Mouse (Mus musculus) embryonic facial prominence, embryonic 14.5 days (tissue): ENCODE measurements around the gene Gm44511. TPM values are rescaled to one million over a fixed set of nuclear protein-coding genes. Genes with fewer than 3 reads are reported as not detected.
"Not testable (repeated sequence)": the region's sequence is repeated elsewhere in the genome, so short reads cannot be mapped to it uniquely, and the experiment has no call there.

Experiments used
- ATAC-seq: fragments of 200-750 bp; cut with Nextera tagmentation; 2 replicates; pipeline ENCODE4 v1.8.0; 2017; ENCODE audit warnings: low read depth, moderate number of reproducible peaks, moderate TSS enrichment
- DNase-seq: peaks from one replicate; pipeline ENCODE4 v3.0.0-alpha.2; 2015; ENCODE audit warnings: low spot score
- H3K27ac ChIP-seq: fragments of 300-500 bp; sonication (generic); replicated peaks from 2 replicates; pipeline ENCODE4 v1.5.1; 2014; ENCODE audit warnings: low read depth, mild to moderate bottlenecking, low read length, moderate library complexity
- H3K27me3 ChIP-seq: fragments of 300-500 bp; sonication (generic); replicated peaks from 2 replicates; pipeline ENCODE4 v1.6.1; 2014; ENCODE audit warnings: low read length; ENCODE audit not compliant: control insufficient read depth, insufficient read depth
- H3K36me3 ChIP-seq: fragments of 300-500 bp; sonication (generic); 2 replicates; pipeline ENCODE4 v1.6.1; 2014; ENCODE audit warnings: low read length, mixed read lengths; ENCODE audit not compliant: control insufficient read depth, insufficient read depth
- H3K4me1 ChIP-seq: fragments of 300-500 bp; sonication (generic); 2 replicates; pipeline ENCODE4 v1.6.1; 2014; ENCODE audit warnings: antibody characterized with exemption, low read length; ENCODE audit not compliant: control insufficient read depth, insufficient read depth
- H3K4me2 ChIP-seq: fragments of 300-500 bp; sonication (generic); 2 replicates; pipeline ENCODE4 v1.6.1; 2014; ENCODE audit warnings: low read depth, mild to moderate bottlenecking, low read length, moderate library complexity, mixed read lengths
- H3K4me3 ChIP-seq: fragments of 300-500 bp; sonication (generic); 2 replicates; pipeline ENCODE4 v1.5.1; 2014; ENCODE audit warnings: low read depth, mild to moderate bottlenecking, low read length
- H3K9ac ChIP-seq: fragments of 300-500 bp; sonication (generic); 2 replicates; pipeline ENCODE4 v1.6.1; 2014; ENCODE audit warnings: low read depth, mild to moderate bottlenecking, low read length, moderate library complexity, mixed read lengths
- H3K9me3 ChIP-seq: fragments of 300-500 bp; sonication (generic); 2 replicates; pipeline ENCODE4 v1.6.1; 2016; ENCODE audit warnings: low read length; ENCODE audit not compliant: control insufficient read depth
- WGBS: fragments of 180-500 bp; shearing (Covaris S2); extraction: QIAGEN DNeasy Blood & Tissue Kit; methylation state at CpG from one replicate; pipeline ENCODE4 v1.1.7; 2014; 5-methylcytosine and 5-hydroxymethylcytosine counted together
- polyA plus RNA-seq: library from polyadenylated mRNA; unstranded; fragments of >200 nt; fragmentation: Nextera tagmentation; extraction: Ambion mirVana; gene quantifications from 2 replicates; pipeline ENCODE4 v1.2.1, GENCODE M21; 2014

Gene Gm44511
- polyA plus RNA-seq, 1 experiment from 2014 or later = 0.42 TPM

GRCm38 (mm10) chr6:128799144-128799895 lies 26.8 kb downstream of the Gm44511 start:
- Histone ChIP-seq H3K4me2 (peak overlapping the region; percentile 56), H3K9ac (peak overlapping the region; percentile 75), H3K4me3 (peak overlapping the region; percentile 61), H3K27ac (peak overlapping the region; percentile 91)
- H3K9me3 ChIP-seq, H3K36me3 ChIP-seq, H3K4me1 ChIP-seq, H3K27me3 ChIP-seq: not testable (repeated sequence)
- peak; percentile 67 for ATAC-seq
- DNase-seq = peak; percentile 88
- 1% methylated on average over 49 of the region's 49 CpGs for WGBS

GRCm38 (mm10) chr6:128798772-128799143 lies 27.4 kb downstream of the Gm44511 start:
- WGBS = under 1% methylated on average over 20 of the region's 20 CpGs
- not testable (repeated sequence) for H3K36me3 ChIP-seq, H3K9me3 ChIP-seq, H3K4me1 ChIP-seq, H3K27me3 ChIP-seq
- H3K9ac ChIP-seq = peak overlapping the region; percentile 75
- DNase-seq (peak; percentile 79), ATAC-seq (peak; percentile 43)
- peak overlapping the region; percentile 58 for H3K4me2 ChIP-seq
- peak overlapping the region; percentile 91 for H3K27ac ChIP-seq
- peak overlapping the region; percentile 61 for H3K4me3 ChIP-seq

GRCm38 (mm10) chr6:128797936-128798771 lies 28.0 kb downstream of the Gm44511 start:
- H3K36me3 ChIP-seq = no peaks in the 10 kb centered on the region
- peaks cover 3% of the 10 kb centered on the region; the same call in 1 of the 2 replicates for H3K4me1 ChIP-seq
- no peaks in the 10 kb centered on the region for H3K9me3 ChIP-seq
- ATAC-seq (no peak), DNase-seq (peak; percentile 40)
- H3K27me3 ChIP-seq = no peaks in the 10 kb centered on the region
- H3K4me3 ChIP-seq = peak overlapping the region; percentile 61
- peak overlapping the region; percentile 58 for H3K4me2 ChIP-seq
- WGBS = 13% methylated on average over 15 of the region's 15 CpGs
- peak overlapping the region; percentile 75 for H3K9ac ChIP-seq
- H3K27ac ChIP-seq = 0 out of 2 replicates have a peak overlapping the region, but pooled peaks have one; percentile 40

- Histone ChIP-seq H3K9me3 (no peaks in the 10 kb centered on the region), H3K27me3 (no peaks in the 10 kb centered on the region), H3K4me1 (peaks cover 3% of the 10 kb centered on the region; the same call in 1 of the 2 replicates), H3K9ac (no peak overlapping the region), H3K36me3 (no peaks in the 10 kb centered on the region), H3K27ac (no peak overlapping the region), H3K4me3 (no peak overlapping the region), H3K4me2 (peak overlapping the region; percentile 58)
- 73% methylated on average over 12 of the region's 12 CpGs for WGBS
- DNase-seq = no peak
- no peak for ATAC-seq
These were observed 28.8 kb downstream of the Gm44511 start for GRCm38 (mm10) chr6:128797185-128797905.

- H3K27ac ChIP-seq = no peak overlapping the region
- no peaks in the 10 kb centered on the region for H3K9me3 ChIP-seq
- peaks cover 3% of the 10 kb centered on the region; the same call in 1 of the 2 replicates for H3K4me1 ChIP-seq
- 71% methylated on average over 8 of the region's 8 CpGs for WGBS
- no peak overlapping the region for H3K9ac ChIP-seq
- DNase-seq = no peak
- H3K4me2 ChIP-seq = no peak overlapping the region
- no peaks in the 10 kb centered on the region for H3K36me3 ChIP-seq
- no peak overlapping the region for H3K4me3 ChIP-seq
- ATAC-seq = no peak
- H3K27me3 ChIP-seq = no peaks in the 10 kb centered on the region
These were observed 29.7 kb downstream of the Gm44511 start for GRCm38 (mm10) chr6:128796321-128796955.

GRCm38 (mm10) chr6:128793734-128794133 lies 32.4 kb downstream of the Gm44511 start:
- WGBS = 50% methylated on average over 6 of the region's 6 CpGs
- Histone ChIP-seq H3K9ac (no peak overlapping the region), H3K9me3 (no peaks in the 10 kb centered on the region), H3K27me3 (no peaks in the 10 kb centered on the region), H3K27ac (no peak overlapping the region), H3K4me2 (no peak overlapping the region), H3K4me3 (no peak overlapping the region), H3K4me1 (no peaks in the 10 kb centered on the region), H3K36me3 (no peaks in the 10 kb centered on the region)
- DNase-seq = no peak
- ATAC-seq = no peak

- H3K9ac ChIP-seq, H3K27me3 ChIP-seq, DNase-seq, H3K27ac ChIP-seq, H3K4me3 ChIP-seq, H3K36me3 ChIP-seq, ATAC-seq, H3K9me3 ChIP-seq, H3K4me1 ChIP-seq, H3K4me2 ChIP-seq: not testable (repeated sequence)
- 80% methylated on average over 4 of the region's 4 CpGs for WGBS
These were observed 35.6 kb downstream of the Gm44511 start for GRCm38 (mm10) chr6:128790491-128790994.

GRCm38 (mm10) chr6:128789115-128789514 lies 37.0 kb downstream of the Gm44511 start, which contains the start of gene Klrb1c:
Gene Klrb1c (minus strand): TSS chr6:128789215.
- Histone ChIP-seq H3K27me3 (no peaks in the 10 kb centered on the region), H3K4me2 (no peak within 1 kb of the TSS), H3K27ac (no peak within 1 kb of the TSS), H3K4me1 (no peaks in the 10 kb centered on the region), H3K9me3 (no peaks in the 10 kb centered on the region), H3K4me3 (no peak within 1 kb of the TSS), H3K36me3 (no peaks in the 10 kb centered on the region), H3K9ac (no peak within 1 kb of the TSS)
- 78% methylated on average over 2 of the region's 2 CpGs for WGBS
- ATAC-seq (no peak), DNase-seq (no peak)
